Mouse (Mus musculus) CH12.LX (cell line): ENCODE measurements at regions not wholly inside any gene's neighbourhood (a gene's known extent, or its start where the extent isn't known, plus 50 kb on each side); places are given as distances from the start of the nearest gene placed in this dataset.

Experiments used
- DNase-seq: peaks from one replicate; pipeline ENCODE4 v3.0.0-alpha.2; 2013; ENCODE audit errors: extremely low read depth
- H3K27ac ChIP-seq: 2 replicates; pipeline ENCODE4 v1.5.1; 2012; ENCODE audit warnings: low read depth, mild to moderate bottlenecking, control low read depth, moderate library complexity; ENCODE audit not compliant: insufficient read depth
- H3K27me3 ChIP-seq: replicated peaks from 2 replicates; pipeline ENCODE3; 2012; ENCODE audit warnings: inconsistent platforms
- H3K36me3 ChIP-seq, 2 experiments: replicated peaks in 1 of 2; 2 replicates each; pipeline versions ENCODE3 to v1.6.1; 2012; ENCODE audit warnings: inconsistent platforms in 1 of 2, low read length in 1 of 2, mild to moderate bottlenecking in 1 of 2, mixed read lengths in 1 of 2, moderate library complexity in 1 of 2; ENCODE audit not compliant: control insufficient read depth in 1 of 2, insufficient read depth in 1 of 2
- H3K4me1 ChIP-seq, 2 experiments: 2 replicates each; pipeline ENCODE4 v1.6.1; 2012; ENCODE audit warnings: inconsistent platforms in 1 of 2, moderate library complexity in 1 of 2; ENCODE audit not compliant: insufficient read depth in 2 of 2, control insufficient read depth in 1 of 2
- H3K4me2 ChIP-seq: 2 replicates; pipeline ENCODE4 v1.6.1; 2012; ENCODE audit warnings: low read depth, mild to moderate bottlenecking, control low read depth; ENCODE audit not compliant: poor library complexity, insufficient read depth, severe bottlenecking
- H3K4me3 ChIP-seq, 3 experiments: fragments of 150-350 bp in 1 of 3; sonication (generic) in 1 of 3; replicated peaks in 1 of 3; 2 replicates each; pipeline versions ENCODE3 to v1.5.1; 2011 to 2012; ENCODE audit warnings: low read depth in 2 of 3, low read length in 2 of 3, mild to moderate bottlenecking in 2 of 3, moderate library complexity in 2 of 3, control low read depth in 1 of 3, improper control_type of control experiment in 1 of 3, inconsistent platforms in 1 of 3, mixed read lengths in 1 of 3; ENCODE audit not compliant: poor library complexity in 1 of 3
- H3K79me2 ChIP-seq: replicated peaks from 2 replicates; pipeline ENCODE4 v1.6.1; 2012; ENCODE audit warnings: mild to moderate bottlenecking, moderate library complexity; ENCODE audit not compliant: control insufficient read depth, poor library complexity, insufficient read depth, severe bottlenecking; ENCODE audit errors: extremely low read depth
- H3K9ac ChIP-seq: 2 replicates; pipeline ENCODE4 v1.6.1; 2012; ENCODE audit warnings: low read depth, mild to moderate bottlenecking, control low read depth, moderate library complexity; ENCODE audit not compliant: insufficient read depth
- H3K9me3 ChIP-seq: replicated peaks from 2 replicates; pipeline ENCODE3; 2012; ENCODE audit warnings: low read length, inconsistent platforms, mixed read lengths
- CHD1 ChIP-seq: IDR thresholded peaks from 2 replicates; pipeline ENCODE4 v1.6.1; 2012; ENCODE audit warnings: low read depth, low read length, improper control_type of control experiment, inconsistent platforms
- E2F4 ChIP-seq: IDR thresholded peaks from 2 replicates; pipeline ENCODE4 v1.6.1; 2011; ENCODE audit warnings: low read depth, low read length, improper control_type of control experiment; ENCODE audit not compliant: insufficient replicate concordance
- ETS1 ChIP-seq: conservative IDR thresholded peaks from 2 replicates; pipeline ENCODE4 v1.6.1; 2012; ENCODE audit warnings: low read depth, mild to moderate bottlenecking, inconsistent platforms, low read length, improper control_type of control experiment, moderate library complexity
- JUN ChIP-seq: IDR thresholded peaks from 2 replicates; pipeline ENCODE4 v1.6.1; 2011; ENCODE audit warnings: low read depth, mild to moderate bottlenecking, low read length, improper control_type of control experiment, moderate library complexity; ENCODE audit not compliant: insufficient read depth
- MAX ChIP-seq: IDR thresholded peaks from 2 replicates; pipeline ENCODE4 v1.6.1; 2011; ENCODE audit warnings: low read length, improper control_type of control experiment
- PAX5 ChIP-seq: IDR thresholded peaks from 2 replicates; pipeline ENCODE4 v1.6.1; 2012; ENCODE audit warnings: low read length, inconsistent platforms, mixed read lengths
- RCOR1 ChIP-seq: conservative IDR thresholded peaks from 2 replicates; pipeline ENCODE4 v1.6.1; 2012; ENCODE audit warnings: low read depth, mild to moderate bottlenecking, inconsistent platforms, low read length, improper control_type of control experiment
- SIN3A ChIP-seq: IDR thresholded peaks from 2 replicates; pipeline ENCODE4 v1.6.1; 2012; ENCODE audit warnings: low read length, improper control_type of control experiment, inconsistent platforms
- TCF12 ChIP-seq: IDR thresholded peaks from 2 replicates; pipeline ENCODE4 v1.6.1; 2014; ENCODE audit warnings: low read depth, mild to moderate bottlenecking, inconsistent platforms, low read length, improper control_type of control experiment
- UBTF ChIP-seq: IDR thresholded peaks from 2 replicates; pipeline ENCODE4 v1.6.1; 2012; ENCODE audit warnings: low read depth, mild to moderate bottlenecking, inconsistent platforms, low read length, improper control_type of control experiment, moderate library complexity
- ZC3H11A ChIP-seq: IDR thresholded peaks from 2 replicates; pipeline ENCODE4 v1.6.1; 2012; ENCODE audit warnings: low read depth, mild to moderate bottlenecking, inconsistent platforms, low read length, improper control_type of control experiment
- ZMIZ1 ChIP-seq: IDR thresholded peaks from 2 replicates; pipeline ENCODE4 v1.6.1; 2012; ENCODE audit warnings: low read depth, mild to moderate bottlenecking, inconsistent platforms, low read length, improper control_type of control experiment
- dilution Hi-C: fragments of 300-500 bp; cut with MboI; formaldehyde crosslinking; loops from 2 replicates; pipeline ENCODE4 v1.14.3; 2020; ENCODE audit warnings: low sequenced_read_pairs; ENCODE audit not compliant: extremely low pct_unique_long_range_greater_than_20kb, extremely low pct_ligation_motif_present
- in situ Hi-C: fragments of 300-500 bp; cut with MboI; formaldehyde crosslinking; loops from 3 replicates; pipeline ENCODE4 v1.14.3; 2019; ENCODE audit warnings: low sequenced_read_pairs, low pct_ligation_motif_present, low pct_unique_long_range_greater_than_20kb, mixed read lengths

GRCm38 (mm10) chr15:64471597-64471996 lies 345.9 kb upstream of the Gm21798 start:
- H3K79me2 ChIP-seq = no peaks in the 10 kb centered on the region
- H3K4me2 ChIP-seq = no peak overlapping the region
- no peaks in the 10 kb centered on the region for H3K27me3 ChIP-seq
- DNase-seq = no peak
- H3K9me3 ChIP-seq = no peaks in the 10 kb centered on the region
- H3K4me1 ChIP-seq = 0 out of 4 replicates have a peak, but pooled peaks cover 0 to 1% of the 10 kb centered on the region in 2 experiments
- in situ Hi-C loops (no loop called here), dilution Hi-C loops (no loop called here)
- no peak overlapping the region for H3K4me3 ChIP-seq
- TF ChIP-seq CHD1 = no peak
- no peak for TF ChIP-seq SIN3A
- TF ChIP-seq UBTF = no peak
- TF ChIP-seq ZC3H11A = no peak
- no peak for TF ChIP-seq RCOR1
- no peak for TF ChIP-seq ZMIZ1
- no peak for TF ChIP-seq JUN
- no peak for TF ChIP-seq TCF12
- no peak for TF ChIP-seq E2F4
- no peak overlapping the region for H3K27ac ChIP-seq
- no peaks in the 10 kb centered on the region for H3K36me3 ChIP-seq
- no peak overlapping the region for H3K9ac ChIP-seq

GRCm38 (mm10) chr15:64474236-64474635 lies 343.3 kb upstream of the Gm21798 start:
- Histone ChIP-seq H3K27ac (no peak overlapping the region), H3K4me1 (no peaks in the 10 kb centered on the region), H3K27me3 (no peaks in the 10 kb centered on the region), H3K4me3 (no peak overlapping the region), H3K9ac (no peak overlapping the region), H3K79me2 (no peaks in the 10 kb centered on the region), H3K36me3 (no peaks in the 10 kb centered on the region), H3K4me2 (no peak overlapping the region), H3K9me3 (no peaks in the 10 kb centered on the region)
- in situ Hi-C loops (no loop called here), dilution Hi-C loops (no loop called here)
- TF ChIP-seq ETS1 (no peak), ZMIZ1 (no peak), TCF12 (no peak), PAX5 (no peak)
- no peak for DNase-seq

- in situ Hi-C loops = no loop called here
- H3K27me3 ChIP-seq = no peaks in the 10 kb centered on the region
- H3K9ac ChIP-seq = no peak overlapping the region
- no peak overlapping the region for H3K4me2 ChIP-seq
- H3K27ac ChIP-seq = no peak overlapping the region
- no peak for DNase-seq
- H3K4me3 ChIP-seq = no peak overlapping the region
- H3K36me3 ChIP-seq = no peaks in the 10 kb centered on the region
- H3K9me3 ChIP-seq = no peaks in the 10 kb centered on the region
- no peak for TF ChIP-seq MAX
- TF ChIP-seq, all 38 proteins: peak for 0
- dilution Hi-C loops = no loop called here
- no peaks in the 10 kb centered on the region for H3K4me1 ChIP-seq
- H3K79me2 ChIP-seq = no peaks in the 10 kb centered on the region
Measured at GRCm38 (mm10) chr15:64477131-64477530, 340.4 kb upstream of the Gm21798 start.
